Mouse (Mus musculus): ENCODE data around the gene Nsun5. TPM values are rescaled to one million over a fixed set of nuclear protein-coding genes. Genes with fewer than 3 reads are reported as not detected.
A peak's percentile ranks its signal among the peaks of the same experiment; 100 is the strongest.

Nsun5 gene
- polyA plus RNA-seq (2016; fragmentation: Nextera tagmentation; extraction: Ambion mirVana), result 35.3 and 36.9 TPM in 2 replicates

DNA sequence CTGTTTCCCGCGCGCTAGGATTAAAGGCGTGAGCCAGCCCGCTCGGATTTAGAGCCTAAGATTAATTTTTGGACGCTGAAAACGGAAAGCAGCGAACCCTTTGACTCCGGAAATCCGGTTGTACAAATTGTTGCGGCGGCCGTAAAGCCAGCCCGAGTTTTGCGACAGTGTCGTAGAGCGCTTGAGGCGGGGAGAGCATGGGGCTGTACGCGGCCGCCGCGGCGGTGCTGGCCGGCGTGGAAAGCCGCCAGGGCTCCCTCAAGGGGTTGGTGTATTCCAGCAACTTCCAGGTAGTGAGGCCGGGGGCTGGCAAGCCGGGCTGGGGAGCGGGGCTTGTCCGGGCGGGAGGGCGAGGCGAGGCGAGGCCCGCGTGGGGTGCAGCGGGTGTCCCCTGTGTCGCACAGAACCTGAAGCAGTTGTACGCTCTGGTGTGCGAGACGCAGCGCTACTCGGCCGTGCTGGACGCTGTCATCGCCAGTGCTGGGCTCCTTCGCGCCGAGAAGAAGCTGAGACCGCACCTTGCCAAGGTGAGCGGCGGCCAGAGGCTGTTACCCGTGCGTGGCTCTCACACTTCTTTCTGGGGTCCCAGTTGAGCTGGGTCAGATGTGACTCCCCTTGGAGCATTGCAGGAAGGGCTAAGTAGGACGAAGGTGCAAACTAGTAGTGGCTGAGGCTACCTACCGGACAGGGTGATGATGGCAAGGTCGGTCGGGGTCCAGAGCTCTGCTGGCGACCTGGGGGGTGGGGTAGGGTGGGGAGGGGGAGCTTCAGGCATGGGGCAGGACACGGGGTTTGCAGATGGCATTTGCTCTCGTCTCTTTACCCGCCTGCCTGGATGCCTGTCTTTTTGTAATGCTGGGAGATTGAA lies at the start of gene Nsun5:
Nsun5 (plus strand) TSS at position 167 of the 868 bp plus-strand sequence.
- H3K9me3 ChIP-seq, result no peaks in the 10 kb centered on the region
- peak within 1 kb of the TSS; percentile 77; the same call in 1 of the 2 replicates for H3K27ac ChIP-seq (replicated peaks)
- H3K4me1 ChIP-seq, result peaks cover 18% of the 10 kb centered on the region
- peak within 1 kb of the TSS; percentile 90 for H3K9ac ChIP-seq (replicated peaks)
- H3K4me3 ChIP-seq, result peak within 1 kb of the TSS; percentile 95
- H3K27me3 ChIP-seq, result 0 out of 2 replicates have a peak, but pooled peaks cover 4% of the 10 kb centered on the region
- peaks cover 37% of the 10 kb centered on the region for H3K36me3 ChIP-seq
- H3K4me2 ChIP-seq (replicated peaks), result peak within 1 kb of the TSS; percentile 94
- WGBS, result under 1% methylated on average over 64 of the region's 64 CpGs
- ATAC-seq (ENCODE audit: low FRiP score, low read depth), result peak; percentile 77

GRCm38 (mm10) chr5:135322197-135322596 lies 47.6 kb upstream of the Nsun5 start:
- Histone ChIP-seq H3K4me2 (replicated peaks) (no peak overlapping the region), H3K36me3 (no peaks in the 10 kb centered on the region), H3K4me1 (0 out of 2 replicates have a peak, but pooled peaks cover 4% of the 10 kb centered on the region), H3K4me3 (no peak overlapping the region), H3K27me3 (no peaks in the 10 kb centered on the region), H3K9ac (replicated peaks) (no peak overlapping the region), H3K9me3 (no peaks in the 10 kb centered on the region), H3K27ac (replicated peaks) (no peak overlapping the region)
- no peak for ATAC-seq (ENCODE audit: low FRiP score, low read depth)
- 88% methylated on average over 1 of the region's 1 CpGs for WGBS

DNA sequence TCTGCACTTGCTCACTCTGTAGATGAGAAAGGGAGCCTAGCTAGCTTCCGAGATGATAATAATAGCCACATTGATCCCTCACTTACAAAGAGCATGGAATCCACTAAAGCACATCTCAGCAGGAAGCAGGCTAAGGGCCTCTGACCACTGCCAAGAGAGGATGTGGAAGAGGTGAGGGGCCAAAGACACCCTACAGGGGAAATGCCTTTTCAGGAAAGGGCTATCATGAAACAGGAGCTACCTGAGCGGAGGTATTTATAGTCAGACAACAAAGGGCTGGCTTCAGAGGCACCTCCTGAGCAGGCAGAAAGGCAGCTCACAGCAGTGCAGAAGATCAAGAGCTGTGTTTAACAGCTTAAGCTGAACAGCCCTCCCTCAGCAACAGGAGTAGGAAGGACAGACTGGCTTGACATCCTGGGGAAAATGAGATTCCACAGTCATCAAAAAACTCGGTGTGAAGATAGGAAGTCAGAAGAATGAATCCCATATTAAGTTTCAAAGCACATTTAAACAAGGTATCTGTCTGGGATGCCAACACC lies 43.6 kb upstream of the Nsun5 start:
- Histone ChIP-seq H3K4me2 (replicated peaks) (no peak overlapping the region), H3K27ac (replicated peaks) (no peak overlapping the region), H3K27me3 (no peaks in the 10 kb centered on the region; the same call in 1 of the 2 replicates), H3K4me3 (no peak overlapping the region), H3K36me3 (no peaks in the 10 kb centered on the region), H3K9me3 (no peaks in the 10 kb centered on the region), H3K9ac (replicated peaks) (no peak overlapping the region), H3K4me1 (0 out of 2 replicates have a peak, but pooled peaks cover 4% of the 10 kb centered on the region)
- no peak for ATAC-seq (ENCODE audit: low FRiP score, low read depth)
- WGBS, result 13% methylated on average over 3 of the region's 3 CpGs

- no peaks in the 10 kb centered on the region for H3K36me3 ChIP-seq
- H3K4me1 ChIP-seq, result 0 out of 2 replicates have a peak, but pooled peaks cover 4% of the 10 kb centered on the region
- WGBS, result 86% methylated on average over 4 of the region's 4 CpGs
- H3K4me3 ChIP-seq, result no peak overlapping the region
- no peak overlapping the region for H3K9ac ChIP-seq (replicated peaks)
- no peak overlapping the region for H3K27ac ChIP-seq (replicated peaks)
- H3K27me3 ChIP-seq, result no peaks in the 10 kb centered on the region; the same call in 1 of the 2 replicates
- H3K4me2 ChIP-seq (replicated peaks), result no peak overlapping the region
- ATAC-seq (ENCODE audit: low FRiP score, low read depth), result no peak
- no peaks in the 10 kb centered on the region for H3K9me3 ChIP-seq
Measured at GRCm38 (mm10) chr5:135329471-135329870, 40.3 kb upstream of the Nsun5 start.

DNA sequence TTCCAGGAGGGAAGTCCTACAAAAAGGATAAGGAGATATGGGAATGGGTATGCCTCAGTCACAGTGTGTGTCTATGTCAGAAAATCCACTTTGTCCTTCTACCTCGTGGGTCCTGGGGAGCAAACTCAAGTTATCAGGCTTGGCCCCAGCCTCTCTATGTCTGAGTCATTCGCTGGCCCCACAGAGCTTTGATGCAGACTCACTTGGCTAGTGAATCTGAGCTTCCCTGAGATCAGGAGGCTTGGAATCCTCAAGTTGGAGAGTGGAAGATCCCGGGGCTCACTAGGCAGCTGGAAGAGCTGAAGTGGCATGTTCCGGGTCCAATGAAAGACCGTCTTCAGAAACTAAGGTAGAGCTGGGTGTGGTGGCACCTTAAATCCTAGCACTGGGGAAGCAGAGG lies 39.6 kb upstream of the Nsun5 start:
- 82% methylated on average over 5 of the region's 5 CpGs for WGBS
- no peak overlapping the region for H3K27ac ChIP-seq (replicated peaks)

DNA sequence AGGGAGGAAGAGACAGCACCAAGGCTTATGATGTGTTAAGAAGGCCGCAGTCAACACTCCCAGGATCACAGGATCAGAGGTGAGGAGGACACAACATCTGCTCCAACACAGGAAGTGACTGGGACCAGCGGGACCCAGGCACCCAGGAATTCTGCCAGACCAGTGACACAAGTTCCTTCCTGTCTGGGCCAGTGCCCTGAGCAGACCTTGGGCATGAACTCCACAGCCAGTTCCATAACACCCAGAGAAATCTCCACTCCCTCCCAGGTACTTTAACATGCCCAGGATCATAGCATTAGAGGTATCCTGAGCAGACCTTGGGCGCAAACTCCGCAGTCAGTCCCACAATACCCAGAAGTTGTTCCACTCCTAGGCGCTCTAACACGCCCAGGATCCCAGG lies 38.6 kb upstream of the Nsun5 start:
- no peak for ATAC-seq (ENCODE audit: low FRiP score, low read depth)
- WGBS, result 91% methylated on average over 6 of the region's 6 CpGs

More for the DNA sequence above, 39.6 kb upstream of the Nsun5 start:
- H3K4me1 ChIP-seq, result 0 out of 2 replicates have a peak, but pooled peaks cover 4% of the 10 kb centered on the region
- H3K9me3 ChIP-seq, result no peaks in the 10 kb centered on the region
- H3K4me3 ChIP-seq, result no peak overlapping the region
- no peak for ATAC-seq (ENCODE audit: low FRiP score, low read depth)
- H3K4me2 ChIP-seq (replicated peaks), result no peak overlapping the region
- no peak overlapping the region for H3K9ac ChIP-seq (replicated peaks)
- no peaks in the 10 kb centered on the region; the same call in 1 of the 2 replicates for H3K27me3 ChIP-seq
- H3K36me3 ChIP-seq, result no peaks in the 10 kb centered on the region

DNA sequence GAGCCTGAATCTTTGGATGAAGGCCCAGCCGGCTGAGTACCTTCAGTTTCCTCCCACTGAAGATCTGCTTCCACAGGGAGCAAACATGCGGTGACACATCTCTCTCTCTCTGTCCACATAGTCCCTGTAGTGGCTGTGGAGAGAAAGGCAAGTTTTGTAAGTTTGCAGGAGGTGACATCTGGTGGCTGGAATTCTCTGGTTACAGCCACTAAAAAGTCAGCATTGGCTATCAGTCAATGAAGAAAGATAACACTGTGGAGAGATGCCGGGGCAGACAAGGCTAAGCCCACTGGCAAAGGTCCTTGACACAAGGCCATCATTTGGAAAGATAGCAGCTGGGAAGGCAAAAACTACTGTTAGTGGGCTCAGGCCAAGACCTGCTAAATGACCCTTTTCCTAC lies 32.2 kb upstream of the Nsun5 start:
- no peak for ATAC-seq (ENCODE audit: low FRiP score, low read depth)
- Histone ChIP-seq H3K4me1 (no peaks in the 10 kb centered on the region), H3K4me2 (replicated peaks) (no peak overlapping the region), H3K4me3 (no peak overlapping the region), H3K36me3 (no peaks in the 10 kb centered on the region), H3K9me3 (no peaks in the 10 kb centered on the region), H3K27ac (replicated peaks) (no peak overlapping the region), H3K27me3 (no peaks in the 10 kb centered on the region), H3K9ac (replicated peaks) (no peak overlapping the region)
- 63% methylated on average over 3 of the region's 3 CpGs for WGBS

More for the DNA sequence above, 38.6 kb upstream of the Nsun5 start:
- Histone ChIP-seq H3K27ac (replicated peaks) (no peak overlapping the region), H3K4me2 (replicated peaks) (no peak overlapping the region), H3K9me3 (no peaks in the 10 kb centered on the region), H3K4me3 (no peak overlapping the region), H3K36me3 (no peaks in the 10 kb centered on the region), H3K9ac (replicated peaks) (no peak overlapping the region), H3K4me1 (0 out of 2 replicates have a peak, but pooled peaks cover 2% of the 10 kb centered on the region), H3K27me3 (no peaks in the 10 kb centered on the region; the same call in 1 of the 2 replicates)

DNA sequence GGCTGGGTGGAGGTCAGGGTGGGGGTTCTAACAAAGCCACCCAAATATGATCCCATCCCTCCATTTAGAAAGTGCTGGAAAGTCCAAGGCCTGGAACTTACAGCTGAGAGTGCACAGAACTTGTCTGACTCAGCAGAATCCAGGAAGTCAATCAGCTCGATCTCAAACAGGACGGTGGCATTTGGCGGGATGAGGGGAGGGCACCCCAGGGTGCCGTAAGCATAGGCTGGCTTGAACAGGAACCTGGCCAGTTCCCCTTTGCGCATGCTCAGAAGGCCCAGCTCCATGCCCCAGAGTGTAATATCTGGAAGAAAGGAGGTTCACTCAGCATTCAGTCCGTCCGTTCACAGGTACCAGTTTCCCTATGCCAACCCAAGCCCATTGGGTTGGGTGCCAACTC lies 23.8 kb upstream of the Nsun5 start:
- Histone ChIP-seq H3K27me3 (peaks cover 2% of the 10 kb centered on the region; the same call in 1 of the 2 replicates), H3K27ac (replicated peaks) (no peak overlapping the region), H3K9me3 (no peaks in the 10 kb centered on the region), H3K36me3 (no peaks in the 10 kb centered on the region), H3K4me3 (no peak overlapping the region), H3K4me2 (replicated peaks) (no peak overlapping the region), H3K4me1 (no peaks in the 10 kb centered on the region), H3K9ac (replicated peaks) (no peak overlapping the region)
- no peak for ATAC-seq (ENCODE audit: low FRiP score, low read depth)
- WGBS, result 77% methylated on average over 7 of the region's 7 CpGs

DNA sequence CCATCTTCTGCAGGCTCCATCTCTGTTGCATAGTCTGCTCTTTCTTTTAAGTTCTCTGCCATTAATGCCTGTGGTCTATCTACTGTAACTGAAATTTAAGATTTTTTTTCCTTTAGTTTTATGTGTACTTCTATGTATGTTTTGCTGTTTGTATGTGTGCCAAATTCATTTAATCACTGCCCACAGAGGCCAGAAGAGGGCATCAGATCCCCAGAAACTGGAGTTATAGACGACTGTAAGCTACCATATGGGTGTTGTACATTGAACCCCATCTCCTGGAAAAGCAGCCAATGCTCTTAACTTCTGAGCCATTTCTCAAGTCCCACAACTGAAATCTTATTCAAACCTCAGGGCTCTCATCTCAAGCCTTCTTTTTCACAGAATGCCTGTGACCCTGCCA lies 23.3 kb upstream of the Nsun5 start:
- H3K9me3 ChIP-seq, result no peaks in the 10 kb centered on the region
- no peak overlapping the region for H3K4me3 ChIP-seq
- no peaks in the 10 kb centered on the region for H3K4me1 ChIP-seq
- H3K9ac ChIP-seq (replicated peaks), result no peak overlapping the region
- H3K27me3 ChIP-seq, result peaks cover 2% of the 10 kb centered on the region; the same call in 1 of the 2 replicates
- 23% methylated on average over 1 of the region's 1 CpGs for WGBS
- no peak overlapping the region for H3K4me2 ChIP-seq (replicated peaks)
- ATAC-seq (ENCODE audit: low FRiP score, low read depth), result no peak
- H3K27ac ChIP-seq (replicated peaks), result no peak overlapping the region
- no peaks in the 10 kb centered on the region for H3K36me3 ChIP-seq

DNA sequence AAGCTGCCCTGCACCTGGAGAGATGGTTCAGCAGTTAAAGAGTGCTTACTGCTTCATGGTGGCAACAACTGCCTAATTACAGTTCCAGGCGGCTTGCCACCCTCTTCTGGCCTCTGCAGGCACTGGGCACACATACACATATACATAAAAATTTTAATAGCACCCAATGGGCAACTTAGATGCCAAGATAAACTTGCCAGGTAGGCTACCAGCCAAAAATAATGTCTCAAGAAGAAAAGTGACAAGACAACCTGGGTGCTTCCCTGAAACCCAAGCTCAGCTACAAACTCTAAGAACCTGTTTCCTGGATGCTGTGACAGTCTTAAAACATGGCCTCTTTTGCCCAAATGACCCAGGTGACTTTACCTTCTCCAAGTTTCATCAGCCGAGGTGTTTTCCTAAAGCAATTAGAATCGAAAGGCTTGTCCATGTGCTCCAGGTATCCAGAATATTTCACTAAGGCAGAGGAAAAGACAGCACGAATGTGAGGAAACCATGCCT lies 22.2 kb upstream of the Nsun5 start:
- Histone ChIP-seq H3K4me2 (replicated peaks) (no peak overlapping the region), H3K27ac (replicated peaks) (no peak overlapping the region), H3K27me3 (peaks cover 2% of the 10 kb centered on the region; the same call in 1 of the 2 replicates), H3K36me3 (no peaks in the 10 kb centered on the region), H3K9me3 (no peaks in the 10 kb centered on the region), H3K4me3 (no peak overlapping the region), H3K4me1 (no peaks in the 10 kb centered on the region), H3K9ac (replicated peaks) (no peak overlapping the region)
- ATAC-seq (ENCODE audit: low FRiP score, low read depth), result no peak
- WGBS, result 71% methylated on average over 4 of the region's 4 CpGs

GRCm38 (mm10) chr5:135349862-135350261 lies 19.9 kb upstream of the Nsun5 start, which contains the start of gene Fkbp6:
Fkbp6 (minus strand) TSS chr5:135350044.
- no peaks in the 10 kb centered on the region for H3K36me3 ChIP-seq
- 89% methylated on average over 35 of the region's 35 CpGs for WGBS
- no peaks in the 10 kb centered on the region for H3K9me3 ChIP-seq
- H3K4me2 ChIP-seq (replicated peaks), result no peak within 1 kb of the TSS
- H3K9ac ChIP-seq (replicated peaks), result no peak within 1 kb of the TSS
- H3K4me3 ChIP-seq, result no peak within 1 kb of the TSS
- no peak within 1 kb of the TSS for H3K27ac ChIP-seq (replicated peaks)
- no peaks in the 10 kb centered on the region for H3K4me1 ChIP-seq
- no peak for ATAC-seq (ENCODE audit: low FRiP score, low read depth)
- peaks cover 12% of the 10 kb centered on the region for H3K27me3 ChIP-seq

GRCm38 (mm10) chr5:135351606-135352005 lies 18.1 kb upstream of the Nsun5 start:
- ATAC-seq (ENCODE audit: low FRiP score, low read depth), result no peak
- H3K36me3 ChIP-seq, result no peaks in the 10 kb centered on the region
- H3K4me1 ChIP-seq, result no peaks in the 10 kb centered on the region
- H3K9me3 ChIP-seq, result no peaks in the 10 kb centered on the region
- H3K4me2 ChIP-seq (replicated peaks), result no peak overlapping the region
- no peak overlapping the region for H3K4me3 ChIP-seq
- peaks cover 12% of the 10 kb centered on the region for H3K27me3 ChIP-seq
- WGBS, result 89% methylated on average over 13 of the region's 13 CpGs
- H3K27ac ChIP-seq (replicated peaks), result no peak overlapping the region
- H3K9ac ChIP-seq (replicated peaks), result no peak overlapping the region

Measured in midbrain, embryonic 12.5 days (tissue).